Mouse (Mus musculus) liver, embryonic 16.5 days (tissue): ENCODE data around the gene Cep104. TPM values are rescaled to one million over a fixed set of nuclear protein-coding genes. Genes with fewer than 3 reads are reported as not detected.

Experiments used
- ATAC-seq: fragments of 200-750 bp; cut with Nextera tagmentation; 2 replicates; pipeline ENCODE4 v1.8.0; 2017; ENCODE audit warnings: low read depth, mild to moderate bottlenecking, moderate number of reproducible peaks, moderate library complexity
- H3K27ac ChIP-seq: fragments of 300-500 bp; sonication (generic); 2 replicates; pipeline ENCODE4 v1.5.1; 2014; ENCODE audit warnings: mild to moderate bottlenecking, low read length
- H3K27me3 ChIP-seq: fragments of 300-500 bp; sonication (generic); 2 replicates; pipeline ENCODE4 v1.6.1; 2014; ENCODE audit warnings: low read depth, low read length, mixed read lengths; ENCODE audit not compliant: control insufficient read depth, insufficient read depth
- H3K36me3 ChIP-seq: fragments of 300-500 bp; sonication (generic); 2 replicates; pipeline ENCODE4 v1.6.1; 2014; ENCODE audit warnings: mild to moderate bottlenecking; ENCODE audit not compliant: control insufficient read depth, insufficient read depth
- H3K4me1 ChIP-seq: fragments of 300-500 bp; sonication (generic); 2 replicates; pipeline ENCODE4 v1.6.1; 2014; ENCODE audit warnings: low read depth, low read length, mixed read lengths; ENCODE audit not compliant: control insufficient read depth
- H3K4me2 ChIP-seq: fragments of 300-500 bp; sonication (generic); 2 replicates; pipeline ENCODE4 v1.6.1; 2014; ENCODE audit warnings: low read depth, low read length, mixed read lengths
- H3K4me3 ChIP-seq: fragments of 300-500 bp; sonication (generic); 2 replicates; pipeline ENCODE4 v1.5.1; 2014; ENCODE audit warnings: low read depth, mild to moderate bottlenecking, low read length
- H3K9ac ChIP-seq: fragments of 300-500 bp; sonication (generic); 2 replicates; pipeline ENCODE4 v1.6.1; 2014; ENCODE audit warnings: low read depth, low read length
- H3K9me3 ChIP-seq: fragments of 300-500 bp; sonication (generic); replicated peaks from 2 replicates; pipeline ENCODE4 v1.6.1; 2016; ENCODE audit warnings: low read length; ENCODE audit not compliant: control insufficient read depth
- WGBS: fragments of 180-500 bp; shearing (Covaris S2); extraction: QIAGEN DNeasy Blood & Tissue Kit; methylation state at CpG from one replicate; pipeline ENCODE4 v1.1.7; 2014; ENCODE audit not compliant: insufficient replicate concordance; 5-methylcytosine and 5-hydroxymethylcytosine counted together
- polyA plus RNA-seq: library from polyadenylated mRNA; unstranded; fragments of >200 nt; fragmentation: Nextera tagmentation; extraction: Ambion mirVana; gene quantifications from 2 replicates; pipeline ENCODE4 v1.2.1, GENCODE M21; 2015

The Cep104 gene
- polyA plus RNA-seq, 1 experiment from 2014 or later = 5.3 TPM

GRCm38 (mm10) chr4:153975292-153975662, 283 bp downstream of the Cep104 start:
- Histone ChIP-seq H3K4me1 (peaks cover 28% of the 10 kb centered on the region), H3K27ac (peak overlapping the region; percentile 49), H3K4me3 (peak overlapping the region; percentile 89), H3K4me2 (peak overlapping the region; percentile 98), H3K27me3 (no peaks in the 10 kb centered on the region), H3K36me3 (no peaks in the 10 kb centered on the region; the same call in none of the 2 replicates), H3K9ac (peak overlapping the region; percentile 88), H3K9me3 (no peaks in the 10 kb centered on the region)
- ATAC-seq = peak; percentile 68
- under 1% methylated on average over 33 of the region's 33 CpGs for WGBS

GRCm38 (mm10) chr4:153975768-153976167, 774 bp downstream of the Cep104 start:
- 28% methylated on average over 6 of the region's 6 CpGs for WGBS
- Histone ChIP-seq H3K4me1 (peaks cover 28% of the 10 kb centered on the region), H3K36me3 (no peaks in the 10 kb centered on the region; the same call in none of the 2 replicates), H3K9me3 (no peaks in the 10 kb centered on the region), H3K27me3 (no peaks in the 10 kb centered on the region), H3K27ac (no peak overlapping the region), H3K4me2 (peak overlapping the region; percentile 98), H3K4me3 (peak overlapping the region; percentile 89), H3K9ac (peak overlapping the region; percentile 88)
- no peak for ATAC-seq

- 74% methylated on average over 10 of the region's 10 CpGs for WGBS
- H3K36me3 ChIP-seq = no peaks in the 10 kb centered on the region; the same call in 1 of the 2 replicates
- no peak overlapping the region for H3K4me2 ChIP-seq
- peaks cover 18% of the 10 kb centered on the region for H3K4me1 ChIP-seq
- no peak overlapping the region for H3K4me3 ChIP-seq
- no peaks in the 10 kb centered on the region for H3K27me3 ChIP-seq
- ATAC-seq = no peak
- H3K9ac ChIP-seq = no peak overlapping the region
- H3K27ac ChIP-seq = no peak overlapping the region
- H3K9me3 ChIP-seq = no peaks in the 10 kb centered on the region
Measured at GRCm38 (mm10) chr4:153979243-153979642, 4.2 kb downstream of the Cep104 start.

DNA sequence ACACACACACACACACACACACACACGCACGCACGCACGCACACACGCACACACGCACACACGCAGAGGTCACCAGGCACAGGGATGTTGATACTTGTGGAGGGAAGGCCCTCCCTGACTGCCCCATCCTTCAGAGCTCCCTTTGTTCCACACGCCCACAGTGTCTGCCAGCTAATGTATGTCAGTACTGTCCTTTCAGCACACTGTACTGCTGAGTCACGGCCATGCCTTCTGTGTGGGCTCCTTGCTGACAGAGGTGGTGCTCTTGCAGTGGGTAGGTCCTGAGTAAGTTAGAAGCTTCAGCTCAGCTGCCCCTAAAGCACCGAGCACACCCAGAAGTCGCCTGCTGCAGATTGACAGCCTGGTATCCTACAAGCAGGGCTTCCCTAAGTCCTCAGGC, 5.5 kb downstream of the Cep104 start:
- Histone ChIP-seq H3K36me3 (peaks cover 11% of the 10 kb centered on the region), H3K9me3 (no peaks in the 10 kb centered on the region), H3K9ac (no peak overlapping the region), H3K4me2 (no peak overlapping the region), H3K27ac (no peak overlapping the region), H3K4me1 (peaks cover 15% of the 10 kb centered on the region), H3K4me3 (no peak overlapping the region), H3K27me3 (no peaks in the 10 kb centered on the region)
- ATAC-seq = no peak
- 78% methylated on average over 11 of the region's 11 CpGs for WGBS

DNA sequence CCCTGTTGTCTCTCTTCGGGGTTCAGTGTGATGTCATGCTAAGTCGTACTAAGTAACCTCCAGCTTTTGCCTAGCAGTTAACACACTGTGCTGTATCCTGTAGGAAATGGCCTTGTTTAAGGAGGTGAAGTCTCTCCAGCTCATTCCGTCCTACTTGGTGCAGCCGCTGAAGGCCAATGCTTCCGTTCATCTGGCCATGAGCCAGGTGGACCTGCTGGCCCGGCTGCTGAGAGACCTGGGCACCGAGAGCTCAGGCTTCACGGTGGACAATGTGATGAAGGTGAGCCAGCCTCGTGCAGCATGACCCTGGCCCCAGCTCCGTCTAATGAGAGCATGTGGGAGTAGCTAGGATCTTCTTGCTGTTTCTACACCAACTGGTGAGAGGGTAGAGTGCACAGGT, 17.7 kb downstream of the Cep104 start:
- Histone ChIP-seq H3K27me3 (no peaks in the 10 kb centered on the region), H3K4me1 (no peaks in the 10 kb centered on the region), H3K9me3 (no peaks in the 10 kb centered on the region), H3K9ac (no peak overlapping the region), H3K4me3 (no peak overlapping the region), H3K4me2 (no peak overlapping the region), H3K36me3 (peaks cover 28% of the 10 kb centered on the region), H3K27ac (no peak overlapping the region)
- WGBS = 79% methylated on average over 10 of the region's 10 CpGs
- ATAC-seq = no peak

DNA sequence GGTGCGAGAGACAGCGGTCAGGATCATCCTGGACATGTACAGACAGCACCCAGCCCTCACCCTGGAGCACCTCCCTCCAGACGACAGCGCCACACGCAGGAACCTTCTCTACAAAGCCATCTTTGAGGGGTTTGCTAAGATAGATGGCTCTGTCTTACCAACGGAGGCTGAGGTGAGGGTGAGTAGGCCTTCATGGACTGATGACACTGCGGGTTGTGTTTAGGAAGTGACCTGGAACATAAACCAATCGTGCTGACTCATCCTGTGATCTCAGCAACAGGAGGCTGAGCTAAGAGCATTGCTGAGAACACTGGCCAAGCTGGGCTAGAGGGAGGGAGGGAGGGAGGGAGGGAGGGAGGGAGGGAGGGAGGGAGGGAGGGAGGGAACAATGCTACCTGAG, 18.5 kb downstream of the Cep104 start:
- WGBS = 82% methylated on average over 8 of the region's 8 CpGs
- Histone ChIP-seq H3K36me3 (peaks cover 22% of the 10 kb centered on the region), H3K4me2 (no peak overlapping the region), H3K9ac (no peak overlapping the region), H3K4me1 (no peaks in the 10 kb centered on the region), H3K9me3 (no peaks in the 10 kb centered on the region), H3K4me3 (no peak overlapping the region), H3K27ac (no peak overlapping the region), H3K27me3 (no peaks in the 10 kb centered on the region)
- no peak for ATAC-seq

GRCm38 (mm10) chr4:154005488-154005887, 30.5 kb downstream of the Cep104 start:
- WGBS = 73% methylated on average over 5 of the region's 5 CpGs
- no peaks in the 10 kb centered on the region for H3K4me1 ChIP-seq
- no peak overlapping the region for H3K4me2 ChIP-seq
- H3K4me3 ChIP-seq = no peak overlapping the region
- H3K9me3 ChIP-seq = no peaks in the 10 kb centered on the region
- H3K27me3 ChIP-seq = no peaks in the 10 kb centered on the region
- no peaks in the 10 kb centered on the region; the same call in 1 of the 2 replicates for H3K36me3 ChIP-seq
- H3K27ac ChIP-seq = no peak overlapping the region
- no peak for ATAC-seq
- H3K9ac ChIP-seq = no peak overlapping the region

DNA sequence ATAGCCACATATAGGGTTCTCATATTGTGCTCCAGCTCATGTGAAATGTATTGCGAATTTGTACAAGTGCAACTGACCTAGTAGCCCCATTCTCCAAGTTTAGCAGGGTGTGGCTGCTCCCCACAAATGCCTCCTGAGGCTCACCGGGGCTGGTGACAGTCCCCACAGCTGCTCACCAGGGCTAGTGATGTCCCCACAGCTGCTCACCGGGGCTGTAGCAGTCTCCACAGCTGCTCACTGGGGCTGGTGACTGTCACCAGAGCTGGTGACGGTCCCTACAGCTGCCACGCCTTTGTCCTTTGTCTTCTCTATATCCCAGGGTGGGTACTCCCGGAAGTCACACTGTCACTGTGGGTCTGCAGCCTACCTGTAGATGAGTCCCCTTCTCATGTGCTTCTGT, 31.3 kb downstream of the Cep104 start:
- Histone ChIP-seq H3K9me3 (no peaks in the 10 kb centered on the region), H3K4me1 (peaks cover 2% of the 10 kb centered on the region; the same call in 1 of the 2 replicates), H3K36me3 (no peaks in the 10 kb centered on the region; the same call in 1 of the 2 replicates), H3K9ac (no peak overlapping the region), H3K4me3 (no peak overlapping the region), H3K27me3 (no peaks in the 10 kb centered on the region), H3K27ac (no peak overlapping the region), H3K4me2 (no peak overlapping the region)
- no peak for ATAC-seq
- 82% methylated on average over 6 of the region's 6 CpGs for WGBS

DNA sequence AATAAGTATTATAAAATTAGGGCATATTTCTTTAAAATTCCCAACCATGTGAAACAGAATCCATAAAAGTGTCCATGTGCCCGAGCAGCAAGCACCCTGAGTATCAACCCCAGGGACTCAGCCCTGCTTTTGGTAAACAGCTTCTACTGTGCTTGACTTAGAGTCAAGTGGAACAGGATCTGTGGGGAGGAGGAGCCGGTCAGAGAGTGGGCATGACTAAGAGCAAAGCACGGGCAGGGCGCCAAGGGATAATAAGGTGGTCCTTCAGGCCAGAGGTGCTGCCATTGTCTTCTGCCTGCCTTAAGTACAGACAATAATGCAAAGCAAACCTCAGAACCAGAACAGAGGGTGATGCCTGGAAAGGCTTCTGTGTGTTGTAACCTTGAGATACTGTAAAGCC, 32.8 kb downstream of the Cep104 start:
- Histone ChIP-seq H3K4me3 (no peak overlapping the region), H3K27ac (no peak overlapping the region), H3K9ac (no peak overlapping the region), H3K36me3 (no peaks in the 10 kb centered on the region; the same call in 1 of the 2 replicates), H3K4me2 (no peak overlapping the region), H3K27me3 (no peaks in the 10 kb centered on the region), H3K9me3 (no peaks in the 10 kb centered on the region), H3K4me1 (peaks cover 5% of the 10 kb centered on the region)
- no peak for ATAC-seq
- 65% methylated on average over 4 of the region's 4 CpGs for WGBS
